Mouse (Mus musculus) C2C12 (cell line): ENCODE measurements around the gene Ptprt.

Experiments
- CTCF ChIP-seq: IDR thresholded peaks from one replicate; pipeline ENCODE4 v1.5.1; 2011; ENCODE audit not compliant: control insufficient read depth, insufficient read depth, insufficient read length
- MAX ChIP-seq: IDR thresholded peaks from one replicate; pipeline ENCODE4 v1.6.1; 2011; ENCODE audit warnings: mild to moderate bottlenecking, control low read depth
- MYOD1 ChIP-seq: IDR thresholded peaks from one replicate; pipeline ENCODE4 v1.6.1; 2011; ENCODE audit warnings: low read depth; ENCODE audit not compliant: control insufficient read depth, insufficient read length
- MYOG ChIP-seq: IDR thresholded peaks from one replicate; pipeline ENCODE4 v1.6.1; 2011; ENCODE audit not compliant: control insufficient read depth, insufficient read length; ENCODE audit errors: extremely low read depth
- USF1 ChIP-seq: IDR thresholded peaks from one replicate; pipeline ENCODE4 v1.6.1; 2011; ENCODE audit warnings: low read depth, mild to moderate bottlenecking, control low read depth, moderate library complexity

GRCm38 (mm10) chr2:161570236-161570995 is 1090.5 kb downstream of the Ptprt start:
- TF ChIP-seq MYOD1 (no peak), CTCF (no peak), MAX (no peak), USF1 (peak; percentile 24), MYOG (no peak)
